Mouse (Mus musculus) neural tube, postnatal 0 days (tissue): ENCODE data around the gene Ackr1. TPM values are rescaled to one million over a fixed set of nuclear protein-coding genes. Genes with fewer than 3 reads are reported as not detected.

Experiments
- polyA plus RNA-seq: library from polyadenylated mRNA; unstranded; fragments of >200 nt; fragmentation: Nextera tagmentation; extraction: Ambion mirVana; gene quantifications from 2 replicates; pipeline ENCODE4 v1.2.1, GENCODE M21; 2015

Ackr1 gene
- 25.0 and 29.3 TPM in 2 replicates for polyA plus RNA-seq

DNA sequence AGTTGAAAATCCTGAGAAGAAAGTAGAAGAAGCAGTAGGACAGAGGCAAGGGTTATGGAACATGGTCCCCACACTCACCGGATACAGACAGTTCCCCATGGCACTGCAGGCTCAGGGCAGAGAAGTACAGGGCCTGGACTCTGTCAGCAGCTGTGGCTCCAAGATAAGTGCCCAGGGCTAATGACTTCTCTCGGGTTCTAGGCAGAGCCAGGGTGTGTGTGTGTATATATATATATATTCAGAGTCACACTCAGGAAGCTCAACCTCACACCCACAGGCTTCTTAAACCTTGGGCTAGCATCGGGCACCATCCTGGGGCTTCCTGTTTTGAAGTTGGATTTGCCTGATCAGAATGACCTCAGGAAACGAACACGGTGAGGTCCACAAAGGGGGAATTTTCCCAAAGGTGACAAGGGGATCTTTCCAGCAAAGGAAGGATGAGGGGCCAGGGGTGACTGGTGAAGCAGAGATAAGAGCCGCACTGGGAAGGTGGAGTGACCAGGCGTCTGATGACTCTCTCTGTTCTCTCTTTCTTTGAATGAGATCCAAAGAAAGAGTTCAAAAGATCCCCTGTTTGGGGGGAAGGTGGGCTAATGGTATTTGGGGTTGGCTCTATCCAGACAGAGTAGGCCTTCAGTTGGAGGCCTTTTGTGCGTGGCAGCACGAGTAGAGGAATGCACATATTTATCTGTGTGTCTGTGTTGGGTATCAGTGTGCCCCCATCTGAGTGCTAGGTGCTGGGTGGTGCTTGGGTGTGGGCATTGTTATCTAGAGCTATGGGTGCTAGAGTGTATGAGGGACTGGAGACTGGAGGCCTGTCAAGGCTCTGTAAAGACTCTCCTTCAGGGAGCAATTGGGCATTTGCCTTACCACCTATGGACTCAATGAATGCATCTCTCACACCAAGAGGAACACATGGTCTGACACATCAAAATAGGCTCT is at the start of gene Ackr1:
Gene Ackr1, minus strand, starts transcription at position 439 of the 942 bp plus-strand sequence.

DNA sequence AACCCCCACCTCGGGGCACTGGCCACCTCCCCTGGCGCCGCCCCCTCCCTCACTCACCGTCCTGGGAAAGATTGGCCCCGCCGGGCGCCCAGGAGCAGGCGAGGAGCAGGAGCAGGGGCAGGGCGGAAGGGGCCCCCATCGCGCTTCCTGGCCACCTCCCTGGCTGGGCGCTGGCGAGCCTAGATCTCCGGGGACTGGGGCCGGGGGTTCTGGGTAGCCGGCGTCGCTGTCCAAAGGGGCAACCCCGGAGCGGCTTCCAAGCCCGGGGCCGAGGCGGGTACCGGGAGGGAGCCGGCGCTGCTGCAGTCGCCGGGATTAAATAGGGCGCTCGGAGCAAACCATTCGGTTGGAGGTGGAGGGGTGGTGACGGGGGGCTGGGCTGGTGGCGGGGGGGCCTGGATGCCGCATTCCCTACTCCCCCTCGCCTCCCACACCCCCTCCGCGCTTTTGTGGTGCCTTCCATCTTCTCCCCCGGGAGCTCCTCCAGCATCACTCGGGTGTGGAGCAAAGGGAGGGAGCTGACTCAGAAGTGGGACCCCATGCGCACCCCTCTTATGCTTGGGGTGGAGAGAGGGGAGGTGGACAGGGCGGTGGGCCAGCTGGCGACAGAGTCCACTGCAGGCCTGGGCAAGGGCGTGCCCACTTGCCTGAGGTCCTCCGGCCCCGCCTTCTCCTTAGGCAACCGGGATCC is 34.0 kb upstream of the Ackr1 start, which contains the start of gene Cadm3:
Gene Cadm3, minus strand, starts transcription at position 340 of the 691 bp plus-strand sequence.

DNA sequence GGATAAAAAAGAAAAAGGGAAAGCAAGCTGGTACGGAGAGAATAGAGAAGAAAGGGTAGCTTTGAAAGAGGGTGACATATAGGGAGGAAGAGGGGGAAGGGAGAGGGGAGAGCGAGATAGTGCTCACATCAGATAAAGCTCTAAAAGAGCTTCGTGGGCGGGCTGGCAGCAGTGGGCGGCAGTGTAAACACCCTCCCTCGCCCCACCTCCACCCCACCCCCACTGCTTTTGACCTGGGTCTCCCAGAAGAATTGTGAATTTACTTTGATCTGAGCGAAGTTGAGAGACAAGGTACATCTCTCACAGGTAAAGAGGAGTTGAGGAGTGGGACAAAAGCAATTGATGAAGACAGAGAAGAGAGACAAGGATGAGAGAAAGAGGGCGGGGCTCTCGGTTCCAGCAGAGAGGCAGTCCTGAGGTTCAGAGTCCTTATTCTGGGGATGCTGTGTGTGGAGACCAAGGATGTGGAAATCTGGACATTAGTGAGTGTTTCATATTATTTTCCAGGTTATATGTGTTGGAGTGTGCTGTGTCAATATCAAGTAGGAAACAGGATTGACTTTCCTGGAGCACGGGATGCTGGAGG is 16.9 kb upstream of the Ackr1 start, which contains the start of gene Aim2:
Gene Aim2, plus strand, starts transcription at position 508 of the 586 bp plus-strand sequence.

Other genes starting within 250 kb of the Ackr1 start
- not detected in 2 replicates for gene Olfr1408, start 196.4 kb downstream of the Ackr1 start, polyA plus RNA-seq
- gene Olfr1406, start 143.1 kb downstream of the Ackr1 start, polyA plus RNA-seq = not detected in 2 replicates
- gene Olfr218, start 135.9 kb downstream of the Ackr1 start, polyA plus RNA-seq = not detected in 2 replicates
- gene Olfr1404, start 121.4 kb downstream of the Ackr1 start, polyA plus RNA-seq = not detected in 2 replicates
- not detected in 2 replicates for gene Fcer1a, start 106.5 kb downstream of the Ackr1 start, polyA plus RNA-seq
- gene Olfr418, start 67.7 kb downstream of the Ackr1 start, polyA plus RNA-seq = not detected in 2 replicates
- 0.19 TPM in 1 of 2 replicates, not detected in the other for gene Mptx2, start 56.0 kb downstream of the Ackr1 start, polyA plus RNA-seq
- gene Aim2, start 17.1 kb upstream of the Ackr1 start, polyA plus RNA-seq = 1.4 and 2.2 TPM in 2 replicates
- gene Cadm3, start 33.9 kb upstream of the Ackr1 start, polyA plus RNA-seq = 61.7 and 66.2 TPM in 2 replicates
- 0.15 TPM in 1 of 2 replicates, not detected in the other for gene Ifi206, start 157.3 kb upstream of the Ackr1 start, polyA plus RNA-seq
- gene Ifi214, start 202.2 kb upstream of the Ackr1 start, polyA plus RNA-seq = not detected in 2 replicates